Mouse (Mus musculus) forebrain, embryonic 16.5 days (tissue): Measurements from ENCODE around the gene Tmco3. TPM values are rescaled to one million over a fixed set of nuclear protein-coding genes. Genes with fewer than 3 reads are reported as not detected.
"Not testable (repeated sequence)": the region's sequence is repeated elsewhere in the genome, so short reads cannot be mapped to it uniquely, and the experiment has no call there.

Source experiments
- ATAC-seq: fragments of 200-750 bp; cut with Nextera tagmentation; 2 replicates; pipeline ENCODE4 v1.8.0; 2017; ENCODE audit warnings: mild to moderate bottlenecking, moderate library complexity
- H3K27ac ChIP-seq: fragments of 300-500 bp; sonication (generic); 2 replicates; pipeline ENCODE4 v1.5.1; 2014; ENCODE audit warnings: low read length, control low read depth
- H3K27me3 ChIP-seq: fragments of 300-500 bp; sonication (generic); replicated peaks from 2 replicates; pipeline ENCODE4 v1.6.1; 2014; ENCODE audit warnings: low read length; ENCODE audit not compliant: control insufficient read depth, insufficient read depth
- H3K36me3 ChIP-seq: fragments of 300-500 bp; sonication (generic); 2 replicates; pipeline ENCODE4 v1.6.1; 2014; ENCODE audit not compliant: control insufficient read depth, insufficient read depth
- H3K4me1 ChIP-seq: fragments of 300-500 bp; sonication (generic); replicated peaks from 2 replicates; pipeline ENCODE4 v1.6.1; 2014; ENCODE audit warnings: low read length; ENCODE audit not compliant: control insufficient read depth, insufficient read depth
- H3K4me2 ChIP-seq: fragments of 300-500 bp; sonication (generic); 2 replicates; pipeline ENCODE4 v1.6.1; 2014; ENCODE audit warnings: mild to moderate bottlenecking, low read length, control low read depth
- H3K4me3 ChIP-seq: fragments of 300-500 bp; sonication (generic); replicated peaks from 2 replicates; pipeline ENCODE4 v1.5.1; 2014; ENCODE audit warnings: mild to moderate bottlenecking, low read length, control low read depth
- H3K9ac ChIP-seq: fragments of 300-500 bp; sonication (generic); replicated peaks from 2 replicates; pipeline ENCODE4 v1.6.1; 2014; ENCODE audit warnings: low read depth, low read length, control low read depth
- H3K9me3 ChIP-seq: fragments of 300-500 bp; sonication (generic); 2 replicates; pipeline ENCODE4 v1.6.1; 2016; ENCODE audit warnings: low read length; ENCODE audit not compliant: control insufficient read depth
- whole genome bisulfite sequencing: fragments of 180-500 bp; shearing (Covaris S2); extraction: QIAGEN DNeasy Blood & Tissue Kit; methylation state at CpG from one replicate; pipeline ENCODE4 v1.1.7; 2014; 5-methylcytosine and 5-hydroxymethylcytosine counted together
- polyA plus RNA-seq: library from polyadenylated mRNA; unstranded; fragments of >200 nt; fragmentation: Nextera tagmentation; extraction: Ambion mirVana; gene quantifications from 2 replicates; pipeline ENCODE4 v1.2.1, GENCODE M21; 2015

Tmco3 gene
- polyA plus RNA-seq, 1 experiment from 2014 or later: 53.2 TPM

DNA sequence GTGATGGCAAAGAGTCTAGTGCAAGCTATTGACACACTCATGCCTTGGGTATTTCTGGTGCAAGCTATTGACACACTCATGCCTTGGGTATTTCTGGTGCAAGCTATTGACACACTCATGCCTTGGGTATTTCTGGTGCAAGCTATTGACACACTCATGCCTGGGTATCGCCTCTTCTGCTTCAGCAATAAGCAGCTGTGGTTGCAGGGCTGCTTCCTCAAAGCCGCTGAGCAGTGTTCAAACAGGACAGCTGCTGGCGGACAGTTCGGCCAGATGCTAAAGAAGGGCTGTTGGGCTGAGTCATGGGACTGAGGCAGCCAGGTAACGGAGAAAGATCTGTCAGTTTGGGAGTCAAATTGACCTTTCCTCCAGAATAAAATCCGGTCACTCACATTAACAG is 49.3 kb downstream of the Tmco3 start:
- H3K36me3 ChIP-seq, H3K9ac ChIP-seq, H3K9me3 ChIP-seq, ATAC-seq, H3K4me2 ChIP-seq, H3K4me3 ChIP-seq, H3K27ac ChIP-seq, H3K27me3 ChIP-seq: not testable (repeated sequence)
- H3K4me1 ChIP-seq: peaks cover 21% of the 10 kb centered on the region
- WGBS: 94% methylated on average over 6 of the region's 6 CpGs

- H3K36me3 ChIP-seq: 0 out of 2 replicates have a peak, but pooled peaks cover 2% of the 10 kb centered on the region
- no peak overlapping the region for H3K27ac ChIP-seq
- ATAC-seq: peak; percentile 1; the same call in 1 of the 2 replicates
- peak overlapping the region; percentile 62 for H3K4me3 ChIP-seq
- WGBS: 86% methylated on average over 3 of the region's 3 CpGs
- no peaks in the 10 kb centered on the region for H3K9me3 ChIP-seq
- no peak overlapping the region for H3K9ac ChIP-seq
- H3K4me2 ChIP-seq: peak overlapping the region; percentile 81; the same call in 1 of the 2 replicates
- peaks cover 21% of the 10 kb centered on the region for H3K4me1 ChIP-seq
- H3K27me3 ChIP-seq: no peaks in the 10 kb centered on the region
These were observed 49.7 kb downstream of the Tmco3 start for GRCm38 (mm10) chr8:13337678-13338077.

GRCm38 (mm10) chr8:13338255-13338860 is 50.4 kb downstream of the Tmco3 start, which contains the start of gene Tfdp1:
TSS of gene Tfdp1 (plus strand) at chr8:13338751.
- H3K27me3 ChIP-seq: no peaks in the 10 kb centered on the region
- 1% methylated on average over 31 of the region's 72 CpGs for WGBS
- peak within 1 kb of the TSS; percentile 89 for H3K9ac ChIP-seq
- ATAC-seq: peak; percentile 94
- peaks cover 2% of the 10 kb centered on the region; the same call in 1 of the 2 replicates for H3K36me3 ChIP-seq
- no peaks in the 10 kb centered on the region for H3K9me3 ChIP-seq
- peak within 1 kb of the TSS; percentile 81 for H3K4me2 ChIP-seq
- peak within 1 kb of the TSS; percentile 54 for H3K27ac ChIP-seq
- H3K4me3 ChIP-seq: peak within 1 kb of the TSS; percentile 62
- peaks cover 21% of the 10 kb centered on the region for H3K4me1 ChIP-seq

GRCm38 (mm10) chr8:13338901-13339645 is 51.1 kb downstream of the Tmco3 start:
- WGBS: under 1% methylated on average over 56 of the region's 70 CpGs
- H3K4me1 ChIP-seq: peaks cover 21% of the 10 kb centered on the region
- H3K27ac ChIP-seq: peak overlapping the region; percentile 54
- H3K9me3 ChIP-seq: no peaks in the 10 kb centered on the region
- H3K27me3 ChIP-seq: no peaks in the 10 kb centered on the region
- H3K9ac ChIP-seq: peak overlapping the region; percentile 89
- peak overlapping the region; percentile 62 for H3K4me3 ChIP-seq
- peaks cover 9% of the 10 kb centered on the region for H3K36me3 ChIP-seq
- peak; percentile 37 for ATAC-seq
- H3K4me2 ChIP-seq: peak overlapping the region; percentile 81

- H3K4me2 ChIP-seq: peak overlapping the region; percentile 81
- no peak overlapping the region for H3K27ac ChIP-seq
- no peak for ATAC-seq
- peak overlapping the region; percentile 62 for H3K4me3 ChIP-seq
- 4% methylated on average over 11 of the region's 11 CpGs for WGBS
- H3K9ac ChIP-seq: peak overlapping the region; percentile 89
- H3K9me3 ChIP-seq: no peaks in the 10 kb centered on the region
- H3K4me1 ChIP-seq: peaks cover 21% of the 10 kb centered on the region
- peaks cover 10% of the 10 kb centered on the region for H3K36me3 ChIP-seq
- no peaks in the 10 kb centered on the region for H3K27me3 ChIP-seq
These were observed 51.6 kb downstream of the Tmco3 start for GRCm38 (mm10) chr8:13339646-13339990.

- H3K4me2 ChIP-seq: no peak overlapping the region
These were observed 52.7 kb downstream of the Tmco3 start for GRCm38 (mm10) chr8:13340650-13341049.

GRCm38 (mm10) chr8:13342340-13342739 is 54.4 kb downstream of the Tmco3 start:
- peaks cover 20% of the 10 kb centered on the region for H3K36me3 ChIP-seq
- no peaks in the 10 kb centered on the region for H3K27me3 ChIP-seq
- H3K9ac ChIP-seq: no peak overlapping the region
- H3K9me3 ChIP-seq: no peaks in the 10 kb centered on the region
- no peak for ATAC-seq
- 78% methylated on average over 2 of the region's 2 CpGs for WGBS
- no peak overlapping the region for H3K4me2 ChIP-seq
- peaks cover 21% of the 10 kb centered on the region for H3K4me1 ChIP-seq
- H3K4me3 ChIP-seq: no peak overlapping the region
- H3K27ac ChIP-seq: no peak overlapping the region

More at GRCm38 (mm10) chr8:13340650-13341049, 52.7 kb downstream of the Tmco3 start:
- no peak for ATAC-seq
- Histone ChIP-seq H3K27me3 (no peaks in the 10 kb centered on the region), H3K9me3 (no peaks in the 10 kb centered on the region), H3K36me3 (peaks cover 10% of the 10 kb centered on the region), H3K4me1 (peaks cover 21% of the 10 kb centered on the region), H3K4me3 (no peak overlapping the region), H3K27ac (no peak overlapping the region), H3K9ac (no peak overlapping the region)
- WGBS: 80% methylated on average over 8 of the region's 8 CpGs

GRCm38 (mm10) chr8:13343134-13343533 is 55.1 kb downstream of the Tmco3 start:
- Histone ChIP-seq H3K27ac (no peak overlapping the region), H3K27me3 (no peaks in the 10 kb centered on the region), H3K4me1 (peaks cover 18% of the 10 kb centered on the region), H3K9ac (no peak overlapping the region), H3K4me3 (no peak overlapping the region), H3K9me3 (no peaks in the 10 kb centered on the region), H3K4me2 (no peak overlapping the region), H3K36me3 (peaks cover 27% of the 10 kb centered on the region)
- WGBS: 96% methylated on average over 4 of the region's 4 CpGs
- no peak for ATAC-seq

GRCm38 (mm10) chr8:13350052-13350451 is 62.1 kb downstream of the Tmco3 start:
- Histone ChIP-seq H3K27me3 (no peaks in the 10 kb centered on the region), H3K4me3 (no peak overlapping the region), H3K9me3 (no peaks in the 10 kb centered on the region), H3K9ac (no peak overlapping the region), H3K4me2 (no peak overlapping the region), H3K27ac (no peak overlapping the region), H3K36me3 (peaks cover 31% of the 10 kb centered on the region), H3K4me1 (no peaks in the 10 kb centered on the region)
- no peak for ATAC-seq
- WGBS: 90% methylated on average over 7 of the region's 7 CpGs
